Mouse (Mus musculus): ENCODE results near the gene Kcnk4. TPM values are rescaled to one million over a fixed set of nuclear protein-coding genes. Genes with fewer than 3 reads are reported as not detected.
"Not testable (repeated sequence)": the region's sequence is repeated elsewhere in the genome, so short reads cannot be mapped to it uniquely, and the experiment has no call there.

Kcnk4 gene
- polyA plus RNA-seq, 1 experiment from 2014 or later, result 0.49 TPM

DNA sequence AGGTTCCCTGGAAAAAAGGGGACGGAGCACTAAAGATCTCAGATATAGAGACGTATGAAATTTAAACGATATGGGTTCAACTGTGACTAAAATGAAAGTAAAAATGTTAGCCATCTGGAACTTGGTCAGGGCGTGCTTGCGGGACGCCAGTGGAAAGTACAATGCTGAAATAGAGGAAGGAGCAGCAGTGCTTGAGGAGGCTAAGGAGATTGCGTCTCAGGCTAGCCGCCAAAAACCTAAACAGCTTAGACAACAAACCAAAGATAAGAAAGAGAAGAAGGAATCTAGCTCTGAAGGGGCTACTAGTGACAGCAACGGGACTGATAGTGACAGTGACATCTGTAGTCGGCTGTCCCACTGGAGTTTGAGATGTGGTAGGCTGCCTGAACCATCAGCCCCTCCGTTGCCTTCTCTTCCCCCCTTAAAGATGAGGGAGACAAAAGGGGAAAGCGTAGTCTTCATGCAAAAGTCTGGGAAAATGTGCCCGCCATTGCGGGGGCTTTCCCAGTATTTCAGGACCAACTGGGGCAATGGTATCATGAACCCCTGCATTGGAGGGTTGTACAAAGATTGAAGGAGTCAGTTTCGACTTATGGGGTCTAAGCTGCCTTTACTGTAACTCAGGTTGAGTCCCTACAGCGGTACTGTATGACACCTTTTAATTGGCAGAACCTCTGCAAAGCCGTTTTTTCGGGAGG is 38.6 kb downstream of the Kcnk4 start:
- not testable (repeated sequence) for H3K4me2 ChIP-seq (replicated peaks; ENCODE audit: low read depth, low read length); H3K4me1 ChIP-seq (replicated peaks; ENCODE audit: control insufficient read depth, insufficient read depth, low read length); H3K27ac ChIP-seq (ENCODE audit: low read depth, low read length); DNase-seq (ENCODE audit: low spot score); ATAC-seq (ENCODE audit: low FRiP score); H3K4me3 ChIP-seq (ENCODE audit: low read depth, low read length); H3K9ac ChIP-seq (ENCODE audit: low read depth, low read length); H3K9me3 ChIP-seq (ENCODE audit: control insufficient read depth, low read length); H3K27me3 ChIP-seq (ENCODE audit: control insufficient read depth, insufficient read depth, low read length); H3K36me3 ChIP-seq (ENCODE audit: control insufficient read depth, insufficient read depth, low read length)
- WGBS, result 89% methylated on average over 18 of the region's 18 CpGs

DNA sequence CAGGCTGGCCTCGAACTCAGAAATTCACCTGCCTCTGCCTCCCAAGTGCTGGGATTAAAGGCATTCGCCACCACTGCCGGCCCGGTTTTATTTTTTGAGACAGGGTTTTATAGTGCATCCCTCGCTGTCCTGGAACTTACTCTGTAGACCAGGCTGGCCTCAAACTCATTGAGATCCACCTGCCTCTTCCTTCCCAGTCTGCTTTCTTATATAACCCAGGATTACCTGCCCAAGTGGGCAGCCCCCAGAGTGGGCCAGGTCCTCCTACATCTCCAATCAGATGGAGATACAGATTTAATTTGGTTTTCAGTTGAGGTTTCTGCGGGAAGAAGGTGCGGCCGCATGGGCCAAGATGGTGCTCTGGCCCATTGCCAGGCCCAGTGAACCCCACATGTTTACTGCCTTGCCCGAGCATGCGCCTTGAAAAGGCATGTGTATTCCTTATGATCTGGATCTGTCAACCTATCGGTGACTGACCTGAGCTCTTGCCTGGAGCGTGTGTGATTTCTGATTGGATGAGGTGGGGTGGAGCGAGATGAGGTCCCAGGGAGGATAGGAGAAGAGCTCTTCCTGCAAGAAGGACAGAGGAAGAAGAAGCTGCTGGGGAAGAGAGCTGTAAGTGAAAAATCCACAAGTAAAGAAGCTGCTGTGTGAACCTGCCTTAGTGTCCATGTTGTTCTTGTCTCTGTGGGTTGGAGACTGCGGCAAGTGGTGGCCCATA is 40.4 kb downstream of the Kcnk4 start:
- no peak overlapping the region for H3K9ac ChIP-seq (ENCODE audit: low read depth, low read length)
- H3K27me3 ChIP-seq (ENCODE audit: control insufficient read depth, insufficient read depth, low read length), result no peaks in the 10 kb centered on the region
- H3K36me3 ChIP-seq (ENCODE audit: control insufficient read depth, insufficient read depth, low read length), result no peaks in the 10 kb centered on the region
- ATAC-seq (ENCODE audit: low FRiP score), result no peak
- DNase-seq (ENCODE audit: low spot score), result no peak
- no peak overlapping the region for H3K27ac ChIP-seq (ENCODE audit: low read depth, low read length)
- no peak overlapping the region for H3K4me2 ChIP-seq (replicated peaks; ENCODE audit: low read depth, low read length)
- no peaks in the 10 kb centered on the region for H3K4me1 ChIP-seq (replicated peaks; ENCODE audit: control insufficient read depth, insufficient read depth, low read length)
- H3K4me3 ChIP-seq (ENCODE audit: low read depth, low read length), result no peak overlapping the region
- no peaks in the 10 kb centered on the region for H3K9me3 ChIP-seq (ENCODE audit: control insufficient read depth, low read length)
- 92% methylated on average over 14 of the region's 14 CpGs for WGBS

DNA sequence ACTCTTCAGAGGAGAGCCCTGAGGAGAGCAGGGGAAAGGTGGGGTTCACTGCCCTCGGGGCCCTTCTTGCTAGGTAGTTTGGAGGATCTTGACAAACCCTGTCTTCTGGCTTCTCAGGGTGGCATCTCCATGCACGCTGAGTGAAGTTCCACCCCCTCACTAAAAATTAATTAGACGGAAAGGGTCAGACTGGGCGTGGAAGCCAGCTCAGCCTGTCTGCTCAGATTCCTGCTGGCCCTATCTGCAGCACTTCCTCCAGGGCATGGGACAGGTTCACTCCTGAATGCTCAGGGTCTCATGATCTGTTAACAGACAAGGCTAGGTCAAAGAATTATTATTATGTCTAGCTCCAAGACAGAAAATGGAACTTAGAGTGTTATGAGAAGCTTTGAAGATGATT is 41.8 kb downstream of the Kcnk4 start:
- Histone ChIP-seq H3K4me2 (replicated peaks; ENCODE audit: low read depth, low read length) (no peak overlapping the region), H3K27me3 (ENCODE audit: control insufficient read depth, insufficient read depth, low read length) (no peaks in the 10 kb centered on the region), H3K4me1 (replicated peaks; ENCODE audit: control insufficient read depth, insufficient read depth, low read length) (no peaks in the 10 kb centered on the region), H3K4me3 (ENCODE audit: low read depth, low read length) (no peak overlapping the region), H3K36me3 (ENCODE audit: control insufficient read depth, insufficient read depth, low read length) (no peaks in the 10 kb centered on the region), H3K27ac (ENCODE audit: low read depth, low read length) (no peak overlapping the region), H3K9ac (ENCODE audit: low read depth, low read length) (no peak overlapping the region), H3K9me3 (ENCODE audit: control insufficient read depth, low read length) (no peaks in the 10 kb centered on the region)
- 70% methylated on average over 4 of the region's 4 CpGs for WGBS
- DNase-seq (ENCODE audit: low spot score) (no peak), ATAC-seq (ENCODE audit: low FRiP score) (no peak)

DNA sequence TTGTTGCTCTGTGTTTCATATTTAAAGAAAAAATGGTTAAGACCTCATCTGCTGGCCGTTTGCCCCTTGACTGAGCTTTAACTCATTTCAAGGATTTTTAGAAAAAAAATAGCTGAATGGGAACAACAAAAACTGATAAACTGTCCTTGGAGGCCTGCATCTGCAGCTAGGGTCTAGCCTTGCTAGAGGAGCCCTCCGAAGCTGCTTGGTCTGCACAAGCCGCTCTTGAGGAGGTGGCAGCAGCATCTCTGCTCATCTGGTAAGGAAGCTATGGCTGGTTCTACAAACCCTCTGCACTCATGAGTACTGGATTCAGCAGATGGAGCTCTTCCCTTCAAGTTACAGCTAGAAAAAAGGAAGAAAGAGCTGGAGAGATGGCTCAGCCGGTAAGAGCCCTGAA is 56.4 kb downstream of the Kcnk4 start:
- no peak overlapping the region for H3K4me2 ChIP-seq (replicated peaks; ENCODE audit: low read depth, low read length)

DNA sequence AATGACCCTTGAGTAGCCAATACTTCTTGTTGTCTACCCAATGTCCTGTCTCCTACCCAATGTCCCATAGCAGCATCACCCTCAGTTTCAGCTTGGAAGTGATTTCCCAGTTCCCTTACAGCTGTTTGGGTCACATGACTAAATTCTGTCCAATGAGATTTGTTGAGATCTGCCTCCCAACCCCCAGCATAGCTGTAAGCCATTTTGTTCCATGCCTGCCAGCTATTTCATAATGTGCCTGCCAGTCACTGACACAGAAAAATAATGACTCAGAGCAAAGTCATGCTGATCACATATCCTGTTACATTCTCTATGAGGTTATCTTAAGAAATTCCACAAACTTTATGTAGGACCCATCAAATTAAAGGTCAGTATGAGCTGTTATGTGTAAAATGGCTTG is 57.5 kb downstream of the Kcnk4 start:
- DNase-seq (ENCODE audit: low spot score) (no peak), ATAC-seq (ENCODE audit: low FRiP score) (no peak)
- Histone ChIP-seq H3K27me3 (ENCODE audit: control insufficient read depth, insufficient read depth, low read length) (no peaks in the 10 kb centered on the region), H3K9ac (ENCODE audit: low read depth, low read length) (no peak overlapping the region), H3K36me3 (ENCODE audit: control insufficient read depth, insufficient read depth, low read length) (no peaks in the 10 kb centered on the region), H3K9me3 (ENCODE audit: control insufficient read depth, low read length) (0 out of 2 replicates have a peak, but pooled peaks cover 3% of the 10 kb centered on the region), H3K4me2 (replicated peaks; ENCODE audit: low read depth, low read length) (no peak overlapping the region), H3K4me3 (ENCODE audit: low read depth, low read length) (no peak overlapping the region), H3K4me1 (replicated peaks; ENCODE audit: control insufficient read depth, insufficient read depth, low read length) (no peaks in the 10 kb centered on the region), H3K27ac (ENCODE audit: low read depth, low read length) (no peak overlapping the region)

More for the DNA sequence above, 56.4 kb downstream of the Kcnk4 start:
- H3K27ac ChIP-seq (ENCODE audit: low read depth, low read length), result no peak overlapping the region
- DNase-seq (ENCODE audit: low spot score), result no peak
- H3K36me3 ChIP-seq (ENCODE audit: control insufficient read depth, insufficient read depth, low read length), result no peaks in the 10 kb centered on the region
- H3K4me3 ChIP-seq (ENCODE audit: low read depth, low read length), result no peak overlapping the region
- H3K27me3 ChIP-seq (ENCODE audit: control insufficient read depth, insufficient read depth, low read length), result no peaks in the 10 kb centered on the region
- 84% methylated on average over 4 of the region's 4 CpGs for WGBS
- H3K9ac ChIP-seq (ENCODE audit: low read depth, low read length), result no peak overlapping the region
- no peak for ATAC-seq (ENCODE audit: low FRiP score)
- 0 out of 2 replicates have a peak, but pooled peaks cover 3% of the 10 kb centered on the region for H3K9me3 ChIP-seq (ENCODE audit: control insufficient read depth, low read length)
- no peaks in the 10 kb centered on the region for H3K4me1 ChIP-seq (replicated peaks; ENCODE audit: control insufficient read depth, insufficient read depth, low read length)

DNA sequence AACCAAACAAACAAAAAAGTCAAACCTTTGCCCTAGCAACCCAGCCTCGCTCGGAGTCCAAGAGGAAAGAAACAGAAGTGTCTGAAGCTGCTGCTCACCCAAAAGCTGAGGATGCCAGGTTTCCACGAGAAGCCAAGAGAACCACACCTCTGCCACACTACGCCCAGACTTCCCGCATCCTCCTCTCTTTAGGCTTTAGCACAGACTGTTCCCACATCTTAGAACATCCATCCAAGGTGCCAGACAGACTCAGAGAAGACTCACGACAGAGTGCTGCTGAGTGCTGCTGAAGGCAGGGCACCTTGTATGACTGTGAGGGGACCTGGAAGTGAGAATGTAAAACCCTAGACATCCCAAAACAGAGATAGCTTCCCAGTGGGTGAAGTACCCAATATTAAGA is 58.5 kb downstream of the Kcnk4 start:
- ATAC-seq (ENCODE audit: low FRiP score), result no peak
- DNase-seq (ENCODE audit: low spot score), result no peak
- Histone ChIP-seq H3K9me3 (ENCODE audit: control insufficient read depth, low read length) (0 out of 2 replicates have a peak, but pooled peaks cover 3% of the 10 kb centered on the region), H3K4me2 (replicated peaks; ENCODE audit: low read depth, low read length) (no peak overlapping the region), H3K27me3 (ENCODE audit: control insufficient read depth, insufficient read depth, low read length) (no peaks in the 10 kb centered on the region), H3K36me3 (ENCODE audit: control insufficient read depth, insufficient read depth, low read length) (no peaks in the 10 kb centered on the region), H3K9ac (ENCODE audit: low read depth, low read length) (no peak overlapping the region), H3K4me1 (replicated peaks; ENCODE audit: control insufficient read depth, insufficient read depth, low read length) (no peaks in the 10 kb centered on the region), H3K27ac (ENCODE audit: low read depth, low read length) (no peak overlapping the region), H3K4me3 (ENCODE audit: low read depth, low read length) (no peak overlapping the region)
- WGBS, result 87% methylated on average over 6 of the region's 6 CpGs

DNA sequence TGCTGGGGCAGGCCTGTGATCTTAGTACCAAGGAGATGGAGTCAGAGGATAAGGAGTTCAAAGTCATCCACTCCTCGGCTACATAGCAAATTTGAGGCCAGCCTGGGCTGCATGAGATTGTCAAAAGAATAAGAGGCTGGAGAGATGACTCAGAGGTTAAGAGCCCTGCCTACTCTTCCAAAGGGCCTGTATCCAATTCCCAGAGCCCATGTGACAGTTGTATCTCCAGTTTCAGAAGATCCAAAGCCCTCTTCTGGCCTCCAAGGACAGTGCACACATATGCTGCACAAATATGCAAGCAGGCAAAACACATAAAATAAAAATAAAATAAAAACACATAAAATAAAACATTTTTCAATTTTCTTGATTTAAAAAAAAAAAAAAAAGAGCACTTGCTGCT is 60.1 kb downstream of the Kcnk4 start:
- H3K4me3 ChIP-seq (ENCODE audit: low read depth, low read length), result no peak overlapping the region
- WGBS, result 89% methylated on average over 1 of the region's 1 CpGs
- no peak overlapping the region for H3K9ac ChIP-seq (ENCODE audit: low read depth, low read length)
- H3K9me3 ChIP-seq (ENCODE audit: control insufficient read depth, low read length), result no peaks in the 10 kb centered on the region
- no peak overlapping the region for H3K4me2 ChIP-seq (replicated peaks; ENCODE audit: low read depth, low read length)
- H3K27ac ChIP-seq (ENCODE audit: low read depth, low read length), result no peak overlapping the region
- ATAC-seq (ENCODE audit: low FRiP score), result no peak
- H3K27me3 ChIP-seq (ENCODE audit: control insufficient read depth, insufficient read depth, low read length), result no peaks in the 10 kb centered on the region
- H3K36me3 ChIP-seq (ENCODE audit: control insufficient read depth, insufficient read depth, low read length), result no peaks in the 10 kb centered on the region
- H3K4me1 ChIP-seq (replicated peaks; ENCODE audit: control insufficient read depth, insufficient read depth, low read length), result no peaks in the 10 kb centered on the region
- DNase-seq (ENCODE audit: low spot score), result no peak
